Mouse (Mus musculus): ENCODE data around the gene BC117090.
"Not testable (repeated sequence)": the region's sequence is repeated elsewhere in the genome, so short reads cannot be mapped to it uniquely, and the experiment has no call there.

The BC117090 gene

DNA sequence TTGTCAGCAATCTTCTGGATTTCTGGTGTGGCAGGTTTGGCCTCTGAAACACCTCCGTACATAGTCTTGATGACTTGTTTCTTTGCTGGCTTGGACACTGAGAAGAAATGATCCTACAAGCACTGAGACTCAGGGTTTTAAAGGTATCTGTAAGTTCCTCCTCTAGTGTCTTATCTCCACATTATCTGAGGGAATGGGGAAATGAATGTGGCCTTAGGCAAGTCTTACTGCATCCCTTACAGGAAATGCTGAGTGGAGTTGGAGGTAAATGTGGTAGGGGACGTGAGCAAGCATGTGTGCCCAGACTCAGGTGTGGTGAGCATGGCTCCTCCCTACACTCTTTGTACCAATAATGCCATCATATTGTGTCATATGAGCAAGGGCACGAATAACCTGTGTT is at the start of gene BC117090:
Gene BC117090, minus strand, starts transcription at position 101 of the 400 bp plus-strand sequence.
- DNase-seq (ENCODE audit: low spot score) = no peak

GRCm38 (mm10) chr16:36367648-36368047 is 33.5 kb upstream of the BC117090 start, which contains the start of gene BC100530:
Gene BC100530 (minus strand): TSS chr16:36367748.
- DNase-seq (ENCODE audit: low spot score) = not testable (repeated sequence)

GRCm38 (mm10) chr16:36337171-36337570 is 3.0 kb upstream of the BC117090 start:
- DNase-seq (ENCODE audit: low spot score) = no peak

DNA sequence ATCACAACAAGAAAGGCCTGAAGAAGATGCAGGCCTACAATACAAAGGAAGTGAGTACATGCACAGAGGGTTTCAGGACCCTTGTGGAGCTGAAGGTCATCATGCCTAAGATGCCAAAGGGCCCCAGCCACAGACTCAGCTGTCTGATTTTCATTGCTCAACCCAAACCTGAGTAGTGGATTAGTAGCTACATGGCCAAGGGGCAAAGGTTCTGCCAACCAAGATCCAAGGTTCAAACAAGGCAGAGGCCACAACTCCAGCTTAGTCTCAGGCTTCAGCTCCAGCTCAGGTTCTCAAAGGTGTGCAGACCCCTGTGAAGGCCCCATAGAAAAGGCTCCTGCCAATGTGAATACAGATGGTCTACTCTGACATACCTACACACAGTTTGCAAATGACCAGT is 14.8 kb downstream of the BC117090 start:
- DNase-seq (ENCODE audit: low spot score) = no peak

DNA sequence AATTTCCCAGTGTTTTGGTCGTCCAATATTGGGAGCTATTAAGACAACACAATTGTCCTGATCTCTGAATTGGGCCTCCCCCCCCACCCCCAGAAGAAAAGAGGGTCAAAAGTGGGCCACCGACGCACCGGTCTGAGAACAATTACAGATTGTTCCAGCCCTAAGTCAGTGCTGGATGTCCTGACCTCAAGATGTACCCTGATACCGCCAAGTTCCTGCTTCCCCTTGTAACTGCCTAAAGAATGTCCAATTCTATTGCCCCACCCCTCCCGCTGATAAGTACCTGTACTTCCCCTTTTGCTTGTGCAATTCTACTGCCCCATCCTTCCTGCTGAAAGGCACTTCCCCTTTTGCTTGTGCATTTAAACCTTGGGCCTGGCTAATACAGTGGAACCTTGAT is 18.0 kb downstream of the BC117090 start:
- not testable (repeated sequence) for DNase-seq (ENCODE audit: low spot score)

- DNase-seq (ENCODE audit: low spot score) = no peak
These were observed 26.5 kb downstream of the BC117090 start for GRCm38 (mm10) chr16:36307631-36308030.

GRCm38 (mm10) chr16:36289140-36289539 is 45.0 kb downstream of the BC117090 start:
- no peak for DNase-seq (ENCODE audit: low spot score)

DNA sequence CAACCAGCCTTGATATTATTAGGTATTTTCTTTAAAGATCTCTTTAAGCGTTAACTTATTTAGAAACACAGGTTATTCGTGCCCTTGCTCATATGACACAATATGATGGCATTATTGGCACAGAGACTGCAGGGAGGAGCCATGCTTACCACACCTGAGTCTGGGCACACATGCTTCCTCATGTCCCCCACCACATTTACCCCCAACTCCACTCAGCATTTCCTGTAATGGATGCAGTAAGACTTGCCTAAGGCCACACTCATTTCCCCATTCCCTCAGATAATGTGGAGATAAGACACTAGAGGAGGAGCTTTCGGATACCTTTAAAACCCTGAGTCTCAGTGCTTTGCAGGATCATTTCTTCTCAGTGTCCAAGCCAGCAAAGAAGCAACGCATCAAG is 57.3 kb downstream of the BC117090 start, which contains the start of gene Stfa1:
Gene Stfa1, plus strand, starts transcription at position 156 of the 400 bp plus-strand sequence.
- not testable (repeated sequence) for DNase-seq (ENCODE audit: low spot score)
